Mouse (Mus musculus): ENCODE measurements around the gene 5430427O19Rik.

- TF ChIP-seq ZC3H11A (IDR thresholded peaks at IDR 0.05; ENCODE audit: borderline replicate concordance, low read depth, low read length), result no peak
- TF ChIP-seq MAFK (IDR thresholded peaks at IDR 0.05; ENCODE audit: insufficient read depth, low read depth, low read length), result no peak
- no peak for TF ChIP-seq ZNF384 (IDR thresholded peaks at IDR 0.05; ENCODE audit: low read depth, low read length)
- TF ChIP-seq CHD2 (IDR thresholded peaks at IDR 0.05; ENCODE audit: low read depth, low read length), result no peak
Measured at GRCm38 (mm10) chrX:85869914-85870483, at the start of gene 5430427O19Rik.
